Mouse (Mus musculus) neural tube, embryonic 15.5 days (tissue): ENCODE measurements at regions not wholly inside any gene's neighbourhood (a gene's known extent, or its start where the extent isn't known, plus 50 kb on each side); places are given as distances from the start of the nearest gene placed in this dataset.
"Not testable (repeated sequence)": the region's sequence is repeated elsewhere in the genome, so short reads cannot be mapped to it uniquely, and the experiment has no call there.

Experiments used
- ATAC-seq: fragments of 200-750 bp; cut with Nextera tagmentation; 2 replicates; pipeline ENCODE4 v1.8.0; 2017; ENCODE audit warnings: mild to moderate bottlenecking, moderate TSS enrichment, moderate library complexity; ENCODE audit not compliant: low FRiP score
- H3K27ac ChIP-seq: fragments of 300-500 bp; sonication (generic); replicated peaks from 2 replicates; pipeline ENCODE4 v1.5.1; 2015; ENCODE audit warnings: mild to moderate bottlenecking, inconsistent platforms
- H3K27me3 ChIP-seq: fragments of 300-500 bp; sonication (generic); replicated peaks from 2 replicates; pipeline ENCODE4 v1.6.1; 2015; ENCODE audit warnings: inconsistent platforms
- H3K36me3 ChIP-seq: fragments of 300-500 bp; sonication (generic); 2 replicates; pipeline ENCODE4 v1.6.1; 2015; ENCODE audit warnings: inconsistent platforms
- H3K4me1 ChIP-seq: fragments of 300-500 bp; sonication (generic); 2 replicates; pipeline ENCODE4 v1.6.1; 2015; ENCODE audit warnings: inconsistent platforms
- H3K4me2 ChIP-seq: fragments of 300-500 bp; sonication (generic); 2 replicates; pipeline ENCODE4 v1.6.1; 2015; ENCODE audit warnings: inconsistent platforms, mild to moderate bottlenecking, moderate library complexity
- H3K4me3 ChIP-seq: fragments of 300-500 bp; sonication (generic); replicated peaks from 2 replicates; pipeline ENCODE4 v1.5.1; 2015; ENCODE audit warnings: mild to moderate bottlenecking, inconsistent platforms
- H3K9ac ChIP-seq: fragments of 300-500 bp; sonication (generic); replicated peaks from 2 replicates; pipeline ENCODE4 v1.6.1; 2015; ENCODE audit warnings: mild to moderate bottlenecking, inconsistent platforms
- H3K9me3 ChIP-seq: fragments of 300-500 bp; sonication (generic); replicated peaks from 2 replicates; pipeline ENCODE4 v1.6.1; 2016; ENCODE audit warnings: inconsistent platforms
- WGBS: fragments of 180-500 bp; shearing (Covaris S2); methylation state at CpG from one replicate; pipeline ENCODE4 v1.1.7; 2015; ENCODE audit warnings: mixed read lengths; 5-methylcytosine and 5-hydroxymethylcytosine counted together

DNA sequence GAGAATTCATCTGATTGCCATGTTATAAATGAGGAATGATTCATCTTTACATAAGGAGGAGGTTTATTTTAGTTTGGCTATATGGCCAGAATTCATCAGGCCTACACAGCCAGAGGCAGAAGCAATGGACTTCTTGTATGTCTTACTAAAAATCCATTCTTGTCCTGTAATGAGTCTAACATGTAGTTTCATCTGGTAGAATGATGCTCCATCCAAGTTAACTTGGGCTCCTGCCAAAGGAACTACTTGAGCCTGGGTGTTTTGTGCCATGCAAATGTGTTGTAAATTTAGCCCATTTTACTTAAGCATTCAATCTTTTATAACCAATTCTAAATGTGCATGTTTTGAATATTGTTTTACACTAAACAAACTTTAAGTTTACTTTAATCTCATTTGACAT is 462.9 kb upstream of the Pom121l12 start:
- H3K4me1 ChIP-seq, result no peaks in the 10 kb centered on the region
- no peak overlapping the region for H3K4me3 ChIP-seq
- H3K27ac ChIP-seq, result no peak overlapping the region
- H3K27me3 ChIP-seq, result no peaks in the 10 kb centered on the region
- no peaks in the 10 kb centered on the region for H3K36me3 ChIP-seq
- no peak overlapping the region for H3K9ac ChIP-seq
- no peak for ATAC-seq
- no peak overlapping the region for H3K4me2 ChIP-seq
- no peaks in the 10 kb centered on the region for H3K9me3 ChIP-seq

DNA sequence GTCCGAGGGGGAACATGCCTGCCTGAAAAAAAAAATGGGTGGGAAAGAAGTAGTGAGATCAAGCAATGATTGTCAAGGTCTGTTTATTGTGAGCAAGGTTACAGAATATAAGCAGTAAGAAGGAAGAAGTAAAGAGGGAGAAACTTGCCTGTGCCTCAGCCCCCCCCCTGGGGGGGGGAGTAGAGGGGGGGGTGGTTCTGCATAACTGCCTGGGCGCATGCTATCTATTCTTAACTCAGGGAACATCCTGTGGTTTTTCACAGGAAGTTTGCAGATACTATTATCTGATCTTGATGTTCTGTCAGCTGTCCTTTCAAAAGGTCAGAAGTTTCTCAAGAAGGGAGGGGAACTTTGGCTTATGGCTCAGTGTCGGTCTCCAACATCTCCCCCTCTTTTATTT is 456.7 kb upstream of the Pom121l12 start:
- H3K9ac ChIP-seq, H3K36me3 ChIP-seq, H3K4me3 ChIP-seq, H3K27me3 ChIP-seq, H3K4me2 ChIP-seq, ATAC-seq, H3K27ac ChIP-seq, H3K9me3 ChIP-seq, H3K4me1 ChIP-seq: not testable (repeated sequence)
- 88% methylated on average over 3 of the region's 3 CpGs for WGBS

DNA sequence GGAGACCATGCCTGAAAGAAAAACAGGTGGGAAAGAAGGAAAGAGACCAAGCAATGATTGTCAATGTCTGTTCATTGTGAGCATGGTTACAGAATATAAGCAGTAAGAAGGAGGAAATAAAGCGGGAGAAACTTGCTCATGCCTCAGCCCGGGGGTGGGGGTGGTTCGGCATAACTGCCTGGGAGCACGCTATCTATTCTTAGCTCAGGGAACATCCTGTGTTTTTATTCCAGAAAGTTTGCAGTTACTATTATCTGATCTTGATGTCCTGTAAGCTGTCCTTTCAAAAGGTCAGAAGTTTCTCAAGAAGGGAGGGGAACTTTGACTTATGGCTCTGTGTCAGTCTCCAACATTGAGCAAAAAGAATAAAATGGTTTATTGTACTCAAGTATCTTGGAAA is 451.4 kb upstream of the Pom121l12 start:
- no peak overlapping the region for H3K27ac ChIP-seq
- no peaks in the 10 kb centered on the region for H3K9me3 ChIP-seq
- no peaks in the 10 kb centered on the region for H3K36me3 ChIP-seq
- no peak overlapping the region for H3K4me3 ChIP-seq
- H3K4me2 ChIP-seq, result no peak overlapping the region
- H3K27me3 ChIP-seq, result no peaks in the 10 kb centered on the region
- no peaks in the 10 kb centered on the region for H3K4me1 ChIP-seq
- no peak for ATAC-seq
- H3K9ac ChIP-seq, result no peak overlapping the region
- WGBS, result 84% methylated on average over 4 of the region's 4 CpGs

DNA sequence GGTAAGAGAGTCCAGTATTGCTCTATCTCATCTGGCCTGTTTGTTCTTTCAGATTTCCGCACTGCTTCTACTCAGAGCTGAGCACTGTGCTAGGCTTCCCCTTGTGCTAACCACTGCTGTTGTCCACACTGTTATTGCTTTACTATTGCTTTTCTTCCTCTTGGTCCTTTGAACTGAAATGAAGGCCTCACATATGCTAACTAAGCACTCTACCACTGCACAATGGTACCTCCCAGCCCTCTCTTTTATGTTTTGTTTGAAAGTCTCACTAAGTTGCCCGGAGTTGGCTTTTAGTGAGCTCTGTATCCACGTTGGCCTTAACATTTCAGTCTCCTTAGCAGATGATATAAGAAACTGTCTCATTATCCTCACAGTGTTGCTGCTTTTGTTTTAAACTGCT is 439.7 kb upstream of the Pom121l12 start:
- no peaks in the 10 kb centered on the region for H3K36me3 ChIP-seq
- H3K9ac ChIP-seq, result no peak overlapping the region
- H3K4me2 ChIP-seq, result no peak overlapping the region
- no peak overlapping the region for H3K27ac ChIP-seq
- no peaks in the 10 kb centered on the region for H3K9me3 ChIP-seq
- H3K4me1 ChIP-seq, result no peaks in the 10 kb centered on the region
- no peaks in the 10 kb centered on the region for H3K27me3 ChIP-seq
- ATAC-seq, result no peak
- WGBS, result 14% methylated on average over 3 of the region's 3 CpGs
- H3K4me3 ChIP-seq, result no peak overlapping the region

DNA sequence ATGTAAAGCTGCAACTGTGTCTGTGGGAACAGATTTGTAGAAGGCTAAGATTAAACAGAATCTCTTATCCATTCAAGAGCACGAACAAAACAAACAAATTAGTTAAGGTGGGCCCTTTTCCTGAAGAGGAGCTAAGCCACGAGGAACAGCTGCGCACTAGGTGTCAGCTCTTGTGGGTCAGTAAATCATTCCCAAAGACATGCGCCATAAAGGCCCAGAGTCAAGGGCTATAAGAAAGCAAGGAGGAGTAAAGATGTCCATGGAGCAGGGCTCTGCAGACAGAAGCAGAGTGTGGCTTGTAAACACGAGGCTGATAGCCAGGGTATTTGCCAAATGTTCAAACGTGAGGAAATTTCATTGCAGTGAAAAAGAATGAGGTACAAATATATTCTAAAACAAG is 429.6 kb upstream of the Pom121l12 start:
- 17% methylated on average over 6 of the region's 6 CpGs for WGBS

DNA sequence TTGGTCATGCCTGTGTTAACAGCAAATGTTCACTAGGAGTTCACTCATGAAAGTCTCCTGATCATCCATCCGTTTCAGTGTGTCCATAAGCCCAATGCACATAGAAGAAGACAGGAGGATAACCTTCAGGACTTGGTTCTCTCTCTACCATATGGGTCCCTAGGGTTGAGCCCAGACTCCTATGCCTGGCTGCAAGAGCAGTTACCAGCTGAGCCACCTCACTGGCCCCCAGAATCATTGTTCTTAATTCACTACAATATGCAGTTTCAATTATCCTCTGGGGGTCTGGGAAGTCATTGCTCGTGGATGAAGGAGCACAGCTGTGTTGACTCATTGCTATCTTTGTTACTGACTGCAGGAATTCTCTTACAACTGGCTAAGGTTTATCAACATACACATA is 424.5 kb upstream of the Pom121l12 start:
- no peak overlapping the region for H3K27ac ChIP-seq
- no peaks in the 10 kb centered on the region for H3K36me3 ChIP-seq
- WGBS, result 47% methylated on average over 2 of the region's 2 CpGs
- no peaks in the 10 kb centered on the region for H3K27me3 ChIP-seq
- no peak overlapping the region for H3K9ac ChIP-seq
- H3K4me1 ChIP-seq, result no peaks in the 10 kb centered on the region
- H3K9me3 ChIP-seq, result no peaks in the 10 kb centered on the region
- no peak for ATAC-seq
- H3K4me2 ChIP-seq, result no peak overlapping the region
- H3K4me3 ChIP-seq, result no peak overlapping the region

More for the DNA sequence above, 429.6 kb upstream of the Pom121l12 start:
- Histone ChIP-seq H3K4me2 (no peak overlapping the region), H3K4me3 (no peak overlapping the region), H3K36me3 (no peaks in the 10 kb centered on the region), H3K9me3 (no peaks in the 10 kb centered on the region), H3K9ac (no peak overlapping the region), H3K27me3 (no peaks in the 10 kb centered on the region), H3K4me1 (no peaks in the 10 kb centered on the region), H3K27ac (no peak overlapping the region)
- no peak for ATAC-seq

DNA sequence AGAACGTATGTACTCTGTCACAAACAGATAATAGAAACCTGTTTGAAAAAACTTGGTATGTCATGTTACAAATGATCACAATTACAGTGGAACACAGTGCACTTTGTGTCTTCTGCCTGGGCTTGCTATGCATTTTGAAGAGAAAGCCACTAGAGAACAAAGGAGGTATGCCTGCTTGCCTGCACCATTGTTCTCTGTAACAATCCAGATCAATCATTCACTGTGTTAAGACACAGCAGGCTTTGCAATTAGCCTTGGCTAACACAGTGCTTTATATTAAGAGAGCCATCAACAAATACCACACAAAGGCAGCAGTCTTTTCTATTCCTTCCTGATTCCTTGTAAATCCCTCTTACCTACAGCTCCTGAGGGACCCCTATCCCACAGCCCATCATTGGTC is 417.1 kb upstream of the Pom121l12 start:
- ATAC-seq, result peak; percentile 73; the same call in 1 of the 2 replicates
- Histone ChIP-seq H3K4me3 (no peak overlapping the region), H3K36me3 (no peaks in the 10 kb centered on the region), H3K27ac (no peak overlapping the region), H3K9me3 (no peaks in the 10 kb centered on the region), H3K4me2 (no peak overlapping the region), H3K27me3 (no peaks in the 10 kb centered on the region), H3K9ac (no peak overlapping the region), H3K4me1 (no peaks in the 10 kb centered on the region; the same call in 1 of the 2 replicates)
- WGBS, result 4% methylated on average over 1 of the region's 1 CpGs

DNA sequence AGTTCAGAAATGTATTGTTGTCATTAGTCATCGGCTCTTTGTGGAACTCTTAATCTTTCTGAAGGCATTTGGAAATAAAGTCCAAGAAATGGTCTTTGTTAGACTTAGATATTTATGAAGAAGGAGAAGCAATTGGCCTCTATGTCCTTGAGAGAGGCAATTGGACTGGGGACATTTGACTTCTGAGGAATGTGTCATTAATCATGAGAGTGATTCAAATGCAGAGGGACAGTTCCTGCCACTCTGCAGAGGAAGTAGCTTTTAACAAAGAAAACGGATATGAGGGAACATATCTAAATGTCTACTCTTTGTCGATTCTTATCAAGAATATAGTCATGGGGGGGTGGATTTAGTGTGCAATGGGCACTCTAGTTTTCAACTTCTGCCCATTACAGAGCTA is 416.6 kb upstream of the Pom121l12 start:
- 11% methylated on average over 3 of the region's 3 CpGs for WGBS
- Histone ChIP-seq H3K9me3 (no peaks in the 10 kb centered on the region), H3K36me3 (no peaks in the 10 kb centered on the region), H3K27me3 (no peaks in the 10 kb centered on the region), H3K4me1 (no peaks in the 10 kb centered on the region; the same call in 1 of the 2 replicates), H3K4me2 (no peak overlapping the region), H3K27ac (no peak overlapping the region), H3K9ac (no peak overlapping the region), H3K4me3 (no peak overlapping the region)
- 0 out of 2 replicates have a peak, but pooled peaks have one; percentile 17 for ATAC-seq

DNA sequence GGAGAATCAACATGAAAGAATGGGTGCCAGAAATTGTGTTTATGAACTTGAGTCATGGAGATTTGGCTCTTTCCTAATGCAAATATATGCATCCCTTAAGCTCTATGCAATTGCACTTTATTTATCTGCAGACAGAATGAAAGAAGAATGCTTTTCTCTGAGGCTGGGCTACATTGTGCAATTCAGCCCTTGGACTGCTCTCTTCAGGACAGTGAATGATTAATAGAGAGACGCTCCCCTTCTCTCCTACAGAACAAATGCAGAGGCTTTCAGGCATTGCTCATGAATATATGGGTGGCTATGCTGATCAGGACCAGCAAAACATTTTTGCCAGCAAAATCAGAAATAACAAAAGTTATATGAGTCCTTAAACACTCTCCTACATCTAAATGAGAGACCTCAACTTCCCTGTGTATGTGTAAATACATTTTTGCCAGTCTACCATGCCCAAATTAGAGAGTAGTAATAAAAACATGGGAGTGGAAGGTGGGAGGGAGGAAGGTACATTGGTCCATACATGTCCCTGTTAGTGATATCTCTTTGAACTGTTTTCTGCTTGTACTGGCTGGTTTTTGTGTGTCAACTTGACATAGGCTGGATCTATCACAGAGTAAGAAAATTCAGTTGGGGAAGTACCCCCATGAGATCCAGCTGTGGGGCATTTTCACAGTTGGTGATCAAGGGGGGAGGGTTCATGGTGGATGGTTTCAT is 415.7 kb upstream of the Pom121l12 start:
- H3K4me2 ChIP-seq, result no peak overlapping the region
- no peaks in the 10 kb centered on the region; the same call in 1 of the 2 replicates for H3K4me1 ChIP-seq
- ATAC-seq, result no peak
- no peaks in the 10 kb centered on the region for H3K9me3 ChIP-seq
- no peaks in the 10 kb centered on the region for H3K36me3 ChIP-seq
- H3K4me3 ChIP-seq, result no peak overlapping the region
- no peaks in the 10 kb centered on the region for H3K27me3 ChIP-seq
- no peak overlapping the region for H3K27ac ChIP-seq
- 11% methylated on average over 1 of the region's 1 CpGs for WGBS
- no peak overlapping the region for H3K9ac ChIP-seq

DNA sequence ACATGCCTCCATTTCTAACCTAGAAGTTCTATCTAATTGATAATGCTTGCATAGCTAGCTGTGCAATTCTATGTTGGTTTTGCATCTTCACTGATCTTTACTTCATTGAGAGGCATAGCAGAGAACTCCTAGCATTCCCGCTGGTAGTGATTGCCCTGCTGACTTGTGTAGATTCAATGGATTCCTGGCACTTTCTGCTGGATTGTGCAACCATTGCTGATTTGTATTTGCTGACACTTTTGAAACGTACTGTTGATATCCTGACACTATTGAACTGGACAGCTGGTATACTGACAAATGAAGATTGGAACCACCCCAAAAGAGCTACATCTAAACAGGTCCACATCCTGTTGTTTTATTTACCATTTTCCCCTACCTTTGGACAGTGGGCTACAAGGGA is 404.0 kb upstream of the Pom121l12 start:
- Histone ChIP-seq H3K27me3 (no peaks in the 10 kb centered on the region), H3K4me3 (no peak overlapping the region), H3K27ac (no peak overlapping the region), H3K4me1 (no peaks in the 10 kb centered on the region), H3K4me2 (no peak overlapping the region), H3K9me3 (no peaks in the 10 kb centered on the region), H3K9ac (no peak overlapping the region), H3K36me3 (no peaks in the 10 kb centered on the region)
- 89% methylated on average over 2 of the region's 2 CpGs for WGBS
- ATAC-seq, result no peak
